Mouse (Mus musculus) erythroblast, embryonic 14.5 days (primary cell): ENCODE results near the gene Prn.

Source experiments
- GATA1 ChIP-seq: IDR thresholded peaks from 2 replicates; pipeline ENCODE4 v1.6.1; 2012; ENCODE audit warnings: low read length, inconsistent platforms, mixed read lengths
- TAL1 ChIP-seq: IDR thresholded peaks from 3 replicates; pipeline ENCODE4 v1.6.1; 2012; ENCODE audit warnings: low read length, inconsistent platforms, mixed read lengths

DNA sequence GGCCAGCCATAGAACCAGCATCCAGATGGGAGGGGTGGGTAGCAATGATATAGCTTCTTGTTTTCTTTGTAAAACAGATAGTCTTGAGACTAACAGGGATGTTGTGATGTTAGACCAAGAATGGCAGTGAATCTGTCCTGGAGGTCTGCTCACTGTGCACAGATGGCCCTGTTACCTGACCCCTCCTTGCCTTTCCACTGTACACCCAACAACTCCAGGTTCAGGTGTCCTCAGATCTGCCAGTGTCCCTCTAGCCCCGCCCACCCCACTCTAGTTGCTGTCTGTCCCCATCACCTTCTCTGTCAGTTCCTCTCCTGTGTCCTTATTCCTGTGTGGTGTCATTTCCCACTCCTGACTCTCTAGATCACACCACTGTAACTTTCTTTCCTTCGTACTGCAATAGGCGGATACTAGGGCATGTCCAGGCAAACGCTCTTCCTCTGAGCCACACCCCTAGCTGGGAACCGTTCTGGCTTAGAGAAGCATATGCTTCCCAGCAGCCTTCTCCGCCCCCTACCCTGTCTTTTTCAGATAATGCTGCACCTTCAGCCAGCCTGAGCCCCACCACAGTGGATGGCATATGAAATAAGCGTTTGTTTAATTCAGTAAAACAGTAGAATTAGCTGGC lies 22.6 kb downstream of the Prn start:
- TF ChIP-seq TAL1 (no peak), GATA1 (no peak)
